Mouse (Mus musculus) liver, adult 2 months (tissue): ENCODE measurements at regions not wholly inside any gene's neighbourhood (a gene's known extent, or its start where the extent isn't known, plus 50 kb on each side); places are given as distances from the start of the nearest gene placed in this dataset.

Source experiments
- DNase-seq: peaks from one replicate; pipeline ENCODE4 v3.0.0-alpha.2; 2011; ENCODE audit warnings: low read depth, low spot score; ENCODE audit errors: extremely low read depth
- H3K27ac ChIP-seq: fragments of 200-500 bp; replicated peaks from 2 replicates; pipeline ENCODE4 v1.5.1; 2012; ENCODE audit warnings: low read depth, mild to moderate bottlenecking, control low read depth, inconsistent platforms, low read length; ENCODE audit not compliant: insufficient read depth
- H3K27me3 ChIP-seq: fragments of 200-500 bp; 2 replicates; pipeline ENCODE4 v1.6.1; 2012; ENCODE audit warnings: mild to moderate bottlenecking, moderate library complexity, low read length, inconsistent platforms; ENCODE audit not compliant: control insufficient read depth, insufficient read depth
- H3K36me3 ChIP-seq: fragments of 200-500 bp; 2 replicates; pipeline ENCODE4 v1.6.1; 2012; ENCODE audit warnings: low read length, inconsistent platforms; ENCODE audit not compliant: control insufficient read depth, insufficient read depth
- H3K4me1 ChIP-seq: fragments of 200-500 bp; 2 replicates; pipeline ENCODE4 v1.6.1; 2011; ENCODE audit warnings: low read length; ENCODE audit not compliant: control insufficient read depth, insufficient read depth
- H3K4me3 ChIP-seq: fragments of 200-500 bp; 2 replicates; pipeline ENCODE4 v1.5.1; 2011; ENCODE audit warnings: low read depth, mild to moderate bottlenecking, control low read depth, low read length, moderate library complexity; ENCODE audit not compliant: insufficient read depth
- H3K79me2 ChIP-seq: fragments of 200-500 bp; 2 replicates; pipeline ENCODE4 v1.6.1; 2012; ENCODE audit warnings: inconsistent platforms, mild to moderate bottlenecking, low read length, moderate library complexity; ENCODE audit not compliant: control insufficient read depth, insufficient read depth
- H3K9ac ChIP-seq: fragments of 200-500 bp; 2 replicates; pipeline ENCODE4 v1.6.1; 2012; ENCODE audit warnings: low read depth, mild to moderate bottlenecking, control low read depth, inconsistent platforms, low read length
- CTCF ChIP-seq: fragments of 200-500 bp; IDR thresholded peaks from 2 replicates; pipeline ENCODE4 v1.5.1; 2011; ENCODE audit warnings: low read depth, low read length, control low read depth
- POLR2A ChIP-seq: fragments of 200-500 bp; IDR thresholded peaks from 2 replicates; pipeline ENCODE4 v1.6.1; 2011; ENCODE audit warnings: low read length, control low read depth; ENCODE audit not compliant: insufficient read depth; ENCODE audit errors: extremely low read depth
- WGBS: fragments of 180-500 bp; shearing (Covaris S2); methylation state at CpG from one replicate; pipeline ENCODE4 v1.1.7; 2018; 5-methylcytosine and 5-hydroxymethylcytosine counted together

- no peaks in the 10 kb centered on the region for H3K36me3 ChIP-seq
- 83% methylated on average over 11 of the region's 11 CpGs for WGBS
- no peak overlapping the region for H3K27ac ChIP-seq
- no peaks in the 10 kb centered on the region for H3K79me2 ChIP-seq
- no peak overlapping the region for H3K9ac ChIP-seq
- no peaks in the 10 kb centered on the region for H3K27me3 ChIP-seq
- TF ChIP-seq CTCF = no peak
- no peak for TF ChIP-seq POLR2A
- no peak overlapping the region for H3K4me3 ChIP-seq
- H3K4me1 ChIP-seq = no peaks in the 10 kb centered on the region
- DNase-seq = no peak
Measured at GRCm38 (mm10) chr6:140961987-140962386, 232.9 kb downstream of the Gm11077 start.

GRCm38 (mm10) chr6:140962563-140962962 is 233.5 kb downstream of the Gm11077 start:
- Histone ChIP-seq H3K4me1 (no peaks in the 10 kb centered on the region), H3K36me3 (no peaks in the 10 kb centered on the region), H3K9ac (no peak overlapping the region), H3K27me3 (no peaks in the 10 kb centered on the region), H3K4me3 (no peak overlapping the region), H3K27ac (no peak overlapping the region), H3K79me2 (no peaks in the 10 kb centered on the region)
- WGBS = 76% methylated on average over 4 of the region's 4 CpGs
- no peak for DNase-seq
- no peak for TF ChIP-seq POLR2A
- TF ChIP-seq CTCF = no peak

- Histone ChIP-seq H3K4me3 (no peak overlapping the region), H3K27me3 (0 out of 2 replicates have a peak, but pooled peaks cover 3% of the 10 kb centered on the region), H3K4me1 (no peaks in the 10 kb centered on the region), H3K9ac (no peak overlapping the region), H3K79me2 (no peaks in the 10 kb centered on the region), H3K27ac (no peak overlapping the region), H3K36me3 (no peaks in the 10 kb centered on the region)
- TF ChIP-seq CTCF (no peak), POLR2A (no peak)
- no peak for DNase-seq
- 79% methylated on average over 6 of the region's 6 CpGs for WGBS
Measured at GRCm38 (mm10) chr6:140973732-140974131, 244.6 kb downstream of the Gm11077 start.

GRCm38 (mm10) chr6:140976989-140977388 is 247.9 kb downstream of the Gm11077 start:
- Histone ChIP-seq H3K4me3 (no peak overlapping the region), H3K36me3 (no peaks in the 10 kb centered on the region), H3K79me2 (no peaks in the 10 kb centered on the region), H3K9ac (no peak overlapping the region), H3K27ac (no peak overlapping the region), H3K4me1 (no peaks in the 10 kb centered on the region), H3K27me3 (0 out of 2 replicates have a peak, but pooled peaks cover 3% of the 10 kb centered on the region)
- TF ChIP-seq POLR2A (no peak), CTCF (no peak)
- WGBS = 73% methylated on average over 5 of the region's 5 CpGs
- no peak for DNase-seq

- H3K79me2 ChIP-seq = no peaks in the 10 kb centered on the region
- WGBS = 89% methylated on average over 8 of the region's 8 CpGs
- TF ChIP-seq POLR2A (no peak), CTCF (no peak)
- no peak overlapping the region for H3K4me3 ChIP-seq
- no peak overlapping the region for H3K9ac ChIP-seq
- H3K27ac ChIP-seq = no peak overlapping the region
- no peaks in the 10 kb centered on the region for H3K4me1 ChIP-seq
- no peak for DNase-seq
- H3K27me3 ChIP-seq = no peaks in the 10 kb centered on the region
- no peaks in the 10 kb centered on the region for H3K36me3 ChIP-seq
Measured at GRCm38 (mm10) chr6:140983610-140984009, 254.5 kb downstream of the Gm11077 start.

- DNase-seq = no peak
- H3K4me3 ChIP-seq = no peak overlapping the region
- H3K27me3 ChIP-seq = no peaks in the 10 kb centered on the region
- TF ChIP-seq POLR2A (no peak), CTCF (no peak)
- no peaks in the 10 kb centered on the region for H3K4me1 ChIP-seq
- no peak overlapping the region for H3K27ac ChIP-seq
- WGBS = 93% methylated on average over 7 of the region's 7 CpGs
- no peak overlapping the region for H3K9ac ChIP-seq
- no peaks in the 10 kb centered on the region for H3K79me2 ChIP-seq
- no peaks in the 10 kb centered on the region for H3K36me3 ChIP-seq
Measured at GRCm38 (mm10) chr6:140984249-140984648, 255.2 kb downstream of the Gm11077 start.
